Mouse (Mus musculus) stomach, postnatal 0 days (tissue): Measurements from ENCODE around the gene Mosmo.
A peak's percentile ranks its signal among the peaks of the same experiment; 100 is the strongest.

Source experiments
- CTCF ChIP-seq: IDR thresholded peaks from 2 replicates; pipeline ENCODE4 v1.5.1; 2016; ENCODE audit warnings: antibody characterized with exemption, low read depth, mild to moderate bottlenecking, moderate library complexity
- EP300 ChIP-seq: optimal IDR thresholded peaks from 2 replicates; pipeline ENCODE3; 2016; ENCODE audit warnings: antibody characterized with exemption

DNA sequence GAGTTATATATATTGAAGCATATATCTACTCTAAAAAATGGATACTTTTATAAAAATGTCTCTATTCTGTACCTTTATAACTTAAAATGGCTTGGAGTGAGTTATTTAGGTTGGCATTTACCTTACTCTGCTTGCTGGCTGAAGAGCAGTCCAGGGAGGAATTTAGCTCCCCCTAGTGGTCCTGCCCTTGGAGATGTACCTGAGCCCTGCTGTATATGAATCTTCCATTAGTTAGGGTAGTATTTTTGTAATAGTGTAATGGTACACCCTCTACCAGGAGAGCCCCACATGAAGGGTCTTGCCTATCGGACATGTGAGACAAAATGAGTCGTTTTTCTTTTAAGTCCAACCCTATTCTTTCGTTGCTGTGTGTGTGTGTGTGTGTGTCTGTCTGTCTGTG is 50.2 kb downstream of the Mosmo start:
- TF ChIP-seq CTCF (peak; percentile 79), EP300 (no peak)
